Mouse (Mus musculus) heart, postnatal 4 days (tissue): ENCODE measurements around the gene Myct1. TPM values are rescaled to one million over a fixed set of nuclear protein-coding genes. Genes with fewer than 3 reads are reported as not detected.
A peak's percentile ranks its signal among the peaks of the same experiment; 100 is the strongest.

Source experiments
- DNase-seq: peaks from one replicate; pipeline ENCODE4 v3.0.0; 2021
- total RNA-seq, 2 experiments: library from RNA; stranded (reverse); gene quantifications; 2 replicates each; pipeline ENCODE4 v1.2.3; 2021

The Myct1 gene
- total RNA-seq, 2 experiments from 2014 or later: 14.8 to 15.3 TPM

DNA sequence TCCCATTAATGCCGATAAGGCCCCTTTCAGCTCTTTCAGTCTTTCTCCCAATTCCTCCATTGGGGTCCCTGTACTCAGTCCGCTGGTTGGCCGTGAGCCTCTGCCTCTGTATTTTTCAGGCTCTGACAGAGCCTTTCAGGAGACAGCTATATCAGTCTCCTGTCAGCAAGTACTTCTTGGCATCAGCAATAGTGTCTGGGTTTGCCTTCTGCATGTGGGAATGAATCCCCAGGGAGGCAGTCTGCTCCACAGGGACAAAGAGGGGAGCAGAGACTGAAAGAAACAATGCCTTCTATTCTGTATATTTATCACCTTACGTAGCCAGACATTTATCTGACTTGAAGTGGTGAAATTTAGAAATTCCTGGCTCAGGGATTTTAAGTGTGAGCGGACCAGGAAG, 32.7 kb downstream of the Myct1 start:
- peak; percentile 9 for DNase-seq

DNA sequence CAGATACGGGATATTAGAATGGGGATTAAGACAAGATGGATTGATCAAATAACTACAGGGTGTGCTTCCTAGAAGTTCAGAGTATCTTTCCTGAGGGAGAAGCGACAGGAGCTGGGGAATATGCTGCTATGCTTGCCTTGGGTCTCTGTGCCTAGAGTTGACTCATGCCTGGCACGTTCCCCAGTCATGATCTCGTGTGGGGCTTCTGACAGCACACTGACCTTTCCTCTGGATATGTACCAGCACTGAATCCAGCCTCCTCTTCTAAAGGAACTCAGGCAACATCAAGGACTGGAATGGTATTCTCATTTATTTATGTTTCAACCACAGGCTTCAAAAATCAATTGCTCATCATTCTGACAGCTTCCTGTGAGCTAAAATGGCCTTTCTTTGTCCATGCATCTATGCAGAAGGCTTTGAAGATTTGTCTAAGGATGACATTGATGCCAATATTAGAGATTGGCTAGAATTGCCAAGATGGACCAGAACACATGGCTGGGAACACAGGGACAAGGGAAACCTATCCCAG, 40.2 kb downstream of the Myct1 start:
- DNase-seq: no peak

DNA sequence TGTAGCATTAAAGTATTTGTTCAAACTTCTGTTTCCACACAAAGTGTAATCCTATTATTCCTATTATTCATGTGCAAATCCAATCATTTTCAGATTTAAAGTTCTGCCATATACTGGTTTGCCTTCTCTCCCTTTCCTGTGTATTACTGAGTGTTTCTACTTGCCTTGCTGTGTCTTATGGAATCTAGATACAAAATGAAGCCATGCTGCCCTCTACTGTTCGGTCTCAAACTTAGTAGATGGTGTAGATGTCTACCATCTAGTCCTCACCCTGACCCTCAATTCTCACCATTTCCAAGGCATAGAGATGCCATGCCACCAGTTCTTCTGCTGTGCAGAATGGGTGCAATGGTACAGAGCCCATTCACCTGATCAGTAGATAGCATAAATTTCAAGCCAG, 40.8 kb downstream of the Myct1 start:
- peak; percentile 43 for DNase-seq

DNA sequence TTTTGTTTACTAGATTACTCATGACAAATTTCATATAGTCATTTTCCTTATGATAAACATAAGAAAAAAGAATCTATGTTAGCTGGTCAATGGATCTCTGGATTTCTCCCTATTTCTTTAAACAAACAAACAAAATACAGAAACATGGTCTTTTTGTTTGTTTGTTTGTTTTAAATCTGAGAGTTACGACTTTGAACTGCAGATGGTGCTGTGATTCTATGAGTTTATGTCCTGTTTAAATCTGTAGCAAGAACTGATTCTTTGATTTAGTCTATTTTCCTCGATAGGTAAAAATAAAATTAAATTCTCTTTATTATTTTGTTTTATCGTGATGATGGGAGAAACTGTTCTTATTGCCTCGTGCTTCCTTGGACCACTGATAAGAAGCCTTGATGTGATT, 43.7 kb downstream of the Myct1 start:
- no peak for DNase-seq

DNA sequence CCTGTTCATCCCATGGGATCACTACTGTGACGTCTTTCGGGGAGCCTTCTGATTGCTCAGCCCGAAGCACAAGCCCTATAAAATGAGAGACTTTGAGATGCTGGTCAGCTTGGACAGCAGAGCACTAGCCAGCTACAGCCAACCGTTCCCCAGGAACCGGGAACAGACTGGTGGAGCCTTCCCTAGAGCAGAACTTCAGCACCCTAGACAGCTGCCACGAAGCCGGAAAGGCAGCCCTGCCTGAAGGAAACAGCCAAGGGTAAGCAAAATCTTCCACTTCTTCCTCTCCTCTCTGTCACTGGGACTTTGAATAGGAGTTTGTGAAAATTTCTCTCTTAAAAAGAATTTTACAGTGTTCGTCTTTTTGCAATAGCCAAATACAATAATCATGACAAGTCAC, 45.5 kb downstream of the Myct1 start, which contains the start of gene Vip:
Vip (plus strand) TSS at position 107 of the 400 bp plus-strand sequence.
- peak; percentile 63 for DNase-seq

Other genes starting within 250 kb of the Myct1 start
- 10 to 100 TPM; 84.4 to 84.6 TPM for gene Syne1, start 42.3 kb upstream of the Myct1 start, total RNA-seq
- under 1 TPM; 0.14 to 0.25 TPM for gene Vip, start 45.4 kb downstream of the Myct1 start, total RNA-seq
- gene Fbxo5, start 211.8 kb downstream of the Myct1 start, total RNA-seq: 10 to 100 TPM; 15.3 to 16.1 TPM
- gene Mtrf1l, start 230.1 kb downstream of the Myct1 start, total RNA-seq: 10 to 100 TPM in 1 of 2 experiments, 1 to 10 TPM in 1; 7.9 to 10.9 TPM